Mouse (Mus musculus) kidney, postnatal 0 days (tissue): Measurements from ENCODE around the gene Gpc3. TPM values are rescaled to one million over a fixed set of nuclear protein-coding genes. Genes with fewer than 3 reads are reported as not detected.
"Not testable (repeated sequence)": the region's sequence is repeated elsewhere in the genome, so short reads cannot be mapped to it uniquely, and the experiment has no call there.

Experiments
- ATAC-seq: fragments of 200-750 bp; cut with Nextera tagmentation; replicated peaks from 2 replicates; pipeline ENCODE4 v1.8.0; 2017; ENCODE audit warnings: low read depth, moderate number of reproducible peaks, moderate TSS enrichment, moderate library complexity; ENCODE audit not compliant: low FRiP score
- DNase-seq: peaks from one replicate; pipeline ENCODE4 v3.0.0-alpha.2; 2016; ENCODE audit warnings: low spot score
- H3K27ac ChIP-seq: fragments of 300-500 bp; sonication (generic); 2 replicates; pipeline ENCODE4 v1.5.1; 2014; ENCODE audit warnings: mild to moderate bottlenecking
- H3K27me3 ChIP-seq: fragments of 300-500 bp; sonication (generic); 2 replicates; pipeline ENCODE4 v1.6.1; 2014; ENCODE audit warnings: low read length, mixed read lengths; ENCODE audit not compliant: insufficient read depth
- H3K36me3 ChIP-seq: fragments of 300-500 bp; sonication (generic); 2 replicates; pipeline ENCODE4 v1.6.1; 2014; ENCODE audit warnings: low read length, mixed read lengths; ENCODE audit not compliant: insufficient read depth
- H3K4me1 ChIP-seq: fragments of 300-500 bp; sonication (generic); replicated peaks from 2 replicates; pipeline ENCODE4 v1.6.1; 2014; ENCODE audit warnings: antibody characterized with exemption, low read length, mixed read lengths; ENCODE audit not compliant: insufficient read depth
- H3K4me2 ChIP-seq: fragments of 300-500 bp; sonication (generic); 2 replicates; pipeline ENCODE4 v1.6.1; 2014; ENCODE audit warnings: mild to moderate bottlenecking, low read length, moderate library complexity, mixed read lengths
- H3K4me3 ChIP-seq: fragments of 300-500 bp; sonication (generic); replicated peaks from 2 replicates; pipeline ENCODE4 v1.5.1; 2014; ENCODE audit warnings: low read depth, low read length
- H3K9ac ChIP-seq: fragments of 300-500 bp; sonication (generic); 2 replicates; pipeline ENCODE4 v1.6.1; 2014; ENCODE audit warnings: low read depth, low read length
- H3K9me3 ChIP-seq: fragments of 300-500 bp; sonication (generic); replicated peaks from 2 replicates; pipeline ENCODE4 v1.6.1; 2016; ENCODE audit warnings: low read length, inconsistent platforms, mixed read lengths
- CTCF ChIP-seq: IDR thresholded peaks from 2 replicates; pipeline ENCODE4 v1.5.1; 2016; ENCODE audit warnings: antibody characterized with exemption, low read depth, mild to moderate bottlenecking, moderate library complexity
- WGBS: fragments of 180-500 bp; shearing (Covaris S2); extraction: QIAGEN DNeasy Blood & Tissue Kit; methylation state at CpG from one replicate; pipeline ENCODE4 v1.1.7; 2014; 5-methylcytosine and 5-hydroxymethylcytosine counted together
- polyA plus RNA-seq: library from polyadenylated mRNA; unstranded; fragments of >200 nt; fragmentation: Nextera tagmentation; extraction: Ambion mirVana; gene quantifications from 2 replicates; pipeline ENCODE4 v1.2.1, GENCODE M21; 2015

The Gpc3 gene
- polyA plus RNA-seq, 1 experiment from 2014 or later = 1,010 TPM

DNA sequence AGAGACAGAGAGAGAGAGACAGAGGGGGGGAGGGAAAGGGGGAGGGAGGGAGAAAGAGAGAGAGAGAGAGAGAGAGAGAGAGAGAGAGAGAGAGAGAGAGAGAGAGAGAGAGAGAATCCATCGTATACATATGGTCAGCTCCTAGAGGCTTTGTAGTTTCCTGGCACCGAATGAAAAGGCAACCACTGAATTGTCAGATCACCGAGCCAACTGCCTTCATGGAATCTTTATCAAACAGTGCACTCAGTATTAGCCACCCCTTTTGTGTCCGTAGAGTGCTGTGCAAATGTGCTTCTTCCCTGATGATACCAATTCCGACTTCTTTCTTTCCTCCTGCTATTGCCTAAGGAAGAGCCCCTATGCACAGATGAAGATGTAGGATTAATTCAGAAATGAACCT lies 246.9 kb downstream of the Gpc3 start:
- no peaks in the 10 kb centered on the region for H3K9me3 ChIP-seq
- no peak overlapping the region for H3K27ac ChIP-seq
- no peaks in the 10 kb centered on the region for H3K4me1 ChIP-seq
- no peaks in the 10 kb centered on the region for H3K27me3 ChIP-seq
- H3K4me3 ChIP-seq = no peak overlapping the region
- no peak for DNase-seq
- ATAC-seq = no peak
- no peak for TF ChIP-seq CTCF
- WGBS = 71% methylated on average over 5 of the region's 5 CpGs
- no peak overlapping the region for H3K4me2 ChIP-seq
- H3K36me3 ChIP-seq = no peaks in the 10 kb centered on the region
- no peak overlapping the region for H3K9ac ChIP-seq

DNA sequence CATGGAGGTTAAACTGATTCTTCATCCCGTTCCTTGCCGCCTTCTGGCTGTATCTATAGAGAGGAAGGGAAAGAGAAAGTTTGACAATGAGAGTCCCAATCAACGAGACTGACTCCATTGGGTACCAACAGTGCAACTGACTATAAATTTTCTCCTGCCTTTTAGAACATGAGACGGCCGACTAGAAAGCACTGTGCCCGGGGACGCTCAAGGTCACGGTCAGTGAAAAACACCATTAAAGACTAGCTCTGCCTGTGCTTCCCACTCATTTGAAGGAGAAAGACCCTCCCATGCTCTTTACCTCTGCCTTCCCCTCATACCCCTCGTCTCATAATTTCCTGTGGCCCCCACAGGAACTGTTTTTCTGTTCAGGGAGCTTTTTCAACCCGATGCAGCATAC lies 248.0 kb downstream of the Gpc3 start:
- H3K4me3 ChIP-seq = no peak overlapping the region
- no peak for TF ChIP-seq CTCF
- H3K9me3 ChIP-seq = no peaks in the 10 kb centered on the region
- H3K4me2 ChIP-seq = peak overlapping the region; percentile 21; the same call in 1 of the 2 replicates
- DNase-seq = peak; percentile 37
- ATAC-seq = no peak
- WGBS = 61% methylated on average over 10 of the region's 10 CpGs
- H3K36me3 ChIP-seq = no peaks in the 10 kb centered on the region
- H3K4me1 ChIP-seq = no peaks in the 10 kb centered on the region
- no peak overlapping the region for H3K9ac ChIP-seq
- no peaks in the 10 kb centered on the region for H3K27me3 ChIP-seq
- H3K27ac ChIP-seq = 0 out of 2 replicates have a peak overlapping the region, but pooled peaks have one; percentile 50

GRCm38 (mm10) chrX:52362241-52363011 lies 251.3 kb downstream of the Gpc3 start:
- no peaks in the 10 kb centered on the region for H3K36me3 ChIP-seq

GRCm38 (mm10) chrX:52352981-52353380 lies 260.8 kb downstream of the Gpc3 start:
- no peaks in the 10 kb centered on the region for H3K4me1 ChIP-seq
- ATAC-seq (no peak; the same call in 1 of the 2 replicates), DNase-seq (no peak)
- TF ChIP-seq CTCF = no peak
- H3K27me3 ChIP-seq = no peaks in the 10 kb centered on the region
- 72% methylated on average over 4 of the region's 4 CpGs for WGBS
- H3K9me3 ChIP-seq = no peaks in the 10 kb centered on the region
- H3K9ac ChIP-seq = no peak overlapping the region
- H3K27ac ChIP-seq = no peak overlapping the region
- H3K4me2 ChIP-seq = no peak overlapping the region
- H3K4me3 ChIP-seq = no peak overlapping the region
- H3K36me3 ChIP-seq = no peaks in the 10 kb centered on the region

More at GRCm38 (mm10) chrX:52362241-52363011, 251.3 kb downstream of the Gpc3 start:
- H3K27ac ChIP-seq = no peak overlapping the region
- no peak overlapping the region for H3K9ac ChIP-seq
- WGBS = 89% methylated on average over 4 of the region's 4 CpGs
- no peak for DNase-seq
- no peak overlapping the region for H3K4me3 ChIP-seq
- H3K27me3 ChIP-seq = no peaks in the 10 kb centered on the region
- H3K4me1 ChIP-seq = no peaks in the 10 kb centered on the region
- no peak for ATAC-seq
- no peak overlapping the region for H3K4me2 ChIP-seq
- TF ChIP-seq CTCF = no peak
- no peaks in the 10 kb centered on the region for H3K9me3 ChIP-seq

DNA sequence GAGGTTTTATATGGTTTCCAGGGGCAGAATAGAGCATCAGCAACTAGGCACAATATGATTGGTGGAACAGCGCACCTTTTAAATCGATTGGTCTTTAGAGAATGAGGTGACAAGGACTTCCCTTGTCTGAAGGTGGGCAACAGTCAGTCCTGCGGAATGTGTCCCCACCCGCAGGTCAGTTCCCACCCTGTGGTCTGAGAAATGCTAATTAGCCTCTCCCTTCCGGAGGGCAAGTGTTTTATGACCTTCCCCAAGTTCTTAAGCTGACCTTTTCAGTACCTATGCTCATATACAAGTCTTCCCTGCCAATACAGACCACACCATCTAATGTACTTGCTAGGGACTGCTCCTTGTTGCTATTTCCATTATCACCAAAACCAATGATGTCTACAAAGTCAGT lies 263.1 kb downstream of the Gpc3 start:
- H3K36me3 ChIP-seq, H3K4me3 ChIP-seq, H3K9me3 ChIP-seq, H3K27me3 ChIP-seq, H3K9ac ChIP-seq, H3K27ac ChIP-seq, ATAC-seq, DNase-seq, H3K4me1 ChIP-seq, H3K4me2 ChIP-seq: not testable (repeated sequence)
- 63% methylated on average over 5 of the region's 5 CpGs for WGBS

GRCm38 (mm10) chrX:52348773-52349172 lies 265.0 kb downstream of the Gpc3 start:
- no peak for DNase-seq
- Histone ChIP-seq H3K36me3 (no peaks in the 10 kb centered on the region), H3K27me3 (no peaks in the 10 kb centered on the region), H3K27ac (no peak overlapping the region), H3K4me2 (no peak overlapping the region), H3K9ac (no peak overlapping the region), H3K9me3 (no peaks in the 10 kb centered on the region), H3K4me1 (no peaks in the 10 kb centered on the region), H3K4me3 (no peak overlapping the region)
- ATAC-seq = no peak
- 62% methylated on average over 6 of the region's 6 CpGs for WGBS
- TF ChIP-seq CTCF = no peak

- no peak overlapping the region for H3K9ac ChIP-seq
- H3K27ac ChIP-seq = no peak overlapping the region
- H3K4me2 ChIP-seq = no peak overlapping the region
- no peaks in the 10 kb centered on the region for H3K9me3 ChIP-seq
- TF ChIP-seq CTCF = no peak
- H3K27me3 ChIP-seq = no peaks in the 10 kb centered on the region
- no peaks in the 10 kb centered on the region for H3K4me1 ChIP-seq
- H3K36me3 ChIP-seq = no peaks in the 10 kb centered on the region
- no peak overlapping the region for H3K4me3 ChIP-seq
- no peak for ATAC-seq
- WGBS = 81% methylated on average over 3 of the region's 3 CpGs
- no peak for DNase-seq
Measured at GRCm38 (mm10) chrX:52344018-52344417, 269.7 kb downstream of the Gpc3 start.
